Mouse (Mus musculus): ENCODE results near the gene Pabpn1l. TPM values are rescaled to one million over a fixed set of nuclear protein-coding genes. Genes with fewer than 3 reads are reported as not detected.

Gene Pabpn1l
- polyA plus RNA-seq, 1 experiment = 0.13 TPM

DNA sequence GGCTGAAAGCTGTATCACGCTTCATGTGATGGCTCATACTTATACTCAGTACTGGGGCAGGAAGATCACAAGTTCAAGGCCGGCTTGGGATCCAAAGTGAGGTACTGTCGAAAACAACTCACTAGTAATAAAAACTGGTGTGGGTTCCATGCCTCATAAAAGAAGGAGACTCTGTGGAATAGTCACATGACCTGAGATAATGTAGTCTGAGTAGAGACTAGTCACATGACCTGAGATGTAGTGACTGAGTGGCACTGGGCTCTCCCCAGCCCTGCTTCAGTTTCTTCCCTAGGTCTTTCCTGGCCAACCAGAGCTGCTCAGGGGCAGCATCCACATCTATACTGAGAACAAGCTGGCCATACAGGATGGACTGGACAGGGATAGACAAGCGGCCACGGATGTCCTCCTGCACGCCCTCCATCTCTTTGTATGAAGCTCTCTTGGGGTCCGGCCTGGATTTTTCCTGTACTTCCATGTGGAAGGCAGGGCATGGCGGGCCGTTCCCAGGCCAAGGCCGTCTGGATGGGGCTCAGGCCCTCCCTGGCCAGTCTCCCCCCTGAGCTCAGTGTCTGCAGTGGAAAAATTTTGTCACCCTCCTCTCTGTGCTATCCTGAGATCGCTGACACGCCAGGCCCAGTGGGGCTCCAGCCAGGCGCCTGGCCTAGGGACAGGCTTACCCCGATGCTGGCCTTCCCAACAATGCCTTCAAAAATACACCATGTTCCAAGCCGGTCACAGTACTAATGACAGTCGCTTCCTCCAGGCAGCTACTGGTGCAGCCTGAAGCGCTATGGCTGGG is 1.5 kb upstream of the Pabpn1l start:
- Histone ChIP-seq H3K4me3 (ENCODE audit: extremely low read depth, insufficient read depth, insufficient read length) (no peak overlapping the region), H3K36me3 (ENCODE audit: control insufficient read depth, insufficient read depth, low read length) (peaks cover 8% of the 10 kb centered on the region; the same call in 1 of the 2 replicates), H3K27me3 (ENCODE audit: control insufficient read depth, insufficient read depth, low read length) (no peaks in the 10 kb centered on the region), H3K27ac (ENCODE audit: insufficient read depth, low read length) (no peak overlapping the region), H3K4me1 (ENCODE audit: control insufficient read depth, insufficient read depth, insufficient read length) (peaks cover 4% of the 10 kb centered on the region; the same call in 1 of the 2 replicates)
- 89% methylated on average over 17 of the region's 17 CpGs for WGBS
- no peak for TF ChIP-seq CTCF (IDR thresholded peaks at IDR 0.05; ENCODE audit: extremely low read depth, insufficient read depth, insufficient read length, insufficient replicate concordance)
- no peak for TF ChIP-seq POLR2A (IDR thresholded peaks at IDR 0.05; ENCODE audit: low read depth, low read length)
- no peak for DNase-seq (ENCODE audit: low read depth in 1 of 2, low spot score in 2 of 2)

DNA sequence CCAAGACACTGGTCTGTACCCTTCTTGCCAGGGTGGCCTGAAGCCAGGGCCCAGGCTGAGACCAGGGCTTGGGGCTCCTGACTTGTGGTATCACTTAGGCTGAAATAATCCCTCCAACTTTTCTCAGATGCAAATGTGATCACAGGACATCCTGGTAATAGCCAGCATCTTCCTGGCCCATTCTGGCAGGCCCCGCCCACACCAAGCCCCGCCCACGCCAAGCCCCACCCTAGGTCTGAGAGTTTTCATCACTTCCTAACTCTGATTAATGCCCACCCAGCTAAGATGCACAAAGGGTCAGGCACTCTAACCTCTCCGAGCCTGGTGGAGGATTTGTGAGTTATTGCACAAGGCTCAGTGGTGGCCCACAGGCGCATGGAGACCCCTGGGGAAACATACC is 2.1 kb downstream of the Pabpn1l start:
- H3K27ac ChIP-seq (ENCODE audit: insufficient read depth, low read length) = no peak overlapping the region
- WGBS = 64% methylated on average over 5 of the region's 5 CpGs
- no peaks in the 10 kb centered on the region for H3K4me1 ChIP-seq (ENCODE audit: control insufficient read depth, insufficient read depth, insufficient read length)
- TF ChIP-seq POLR2A (IDR thresholded peaks at IDR 0.05; ENCODE audit: low read depth, low read length) (no peak), CTCF (IDR thresholded peaks at IDR 0.05; ENCODE audit: extremely low read depth, insufficient read depth, insufficient read length, insufficient replicate concordance) (no peak)
- H3K4me3 ChIP-seq (ENCODE audit: extremely low read depth, insufficient read depth, insufficient read length) = no peak overlapping the region
- H3K27me3 ChIP-seq (ENCODE audit: control insufficient read depth, insufficient read depth, low read length) = no peaks in the 10 kb centered on the region
- no peak for DNase-seq (ENCODE audit: low read depth in 1 of 2, low spot score in 2 of 2)
- H3K36me3 ChIP-seq (ENCODE audit: control insufficient read depth, insufficient read depth, low read length) = peaks cover 1% of the 10 kb centered on the region; the same call in 1 of the 2 replicates

DNA sequence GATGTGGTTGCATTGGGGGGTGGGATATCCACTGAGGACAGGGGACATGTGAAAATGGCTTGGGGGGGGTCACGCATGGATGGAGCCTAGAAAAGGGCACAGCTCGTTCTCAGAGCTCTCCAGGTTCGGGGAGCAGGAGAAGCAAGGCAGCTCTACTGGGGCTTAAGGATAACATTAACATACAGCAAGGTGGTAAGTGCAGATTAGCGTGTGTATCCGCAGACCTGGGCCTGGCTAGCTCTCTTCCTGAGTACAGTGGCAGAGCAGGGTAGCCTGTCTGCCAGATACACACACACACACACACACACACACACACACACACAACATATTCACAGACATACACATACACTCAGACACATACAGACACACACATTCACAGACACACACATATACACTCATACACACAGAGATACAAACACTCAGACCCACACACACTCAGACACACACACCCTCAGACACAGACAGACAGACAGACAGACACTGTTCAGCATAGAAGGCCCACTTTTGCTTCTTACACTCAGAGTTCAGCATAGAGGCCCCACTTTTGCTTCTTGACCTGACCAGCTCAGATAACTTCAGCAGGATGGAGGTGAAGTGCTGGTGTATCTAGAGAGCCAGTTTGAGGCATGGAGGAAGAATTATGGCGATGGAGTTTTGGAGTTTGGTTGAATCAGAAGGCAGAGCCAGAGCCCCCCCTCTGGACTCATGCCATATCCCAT is 3.7 kb downstream of the Pabpn1l start:
- Histone ChIP-seq H3K27me3 (ENCODE audit: control insufficient read depth, insufficient read depth, low read length) (no peaks in the 10 kb centered on the region), H3K4me1 (ENCODE audit: control insufficient read depth, insufficient read depth, insufficient read length) (no peaks in the 10 kb centered on the region), H3K36me3 (ENCODE audit: control insufficient read depth, insufficient read depth, low read length) (peaks cover 3% of the 10 kb centered on the region; the same call in 1 of the 2 replicates), H3K27ac (ENCODE audit: insufficient read depth, low read length) (no peak overlapping the region), H3K4me3 (ENCODE audit: extremely low read depth, insufficient read depth, insufficient read length) (no peak overlapping the region)
- TF ChIP-seq CTCF (IDR thresholded peaks at IDR 0.05; ENCODE audit: extremely low read depth, insufficient read depth, insufficient read length, insufficient replicate concordance) = no peak
- TF ChIP-seq POLR2A (IDR thresholded peaks at IDR 0.05; ENCODE audit: low read depth, low read length) = no peak
- no peak for DNase-seq (ENCODE audit: low read depth in 1 of 2, low spot score in 2 of 2)
- 77% methylated on average over 6 of the region's 6 CpGs for WGBS

DNA sequence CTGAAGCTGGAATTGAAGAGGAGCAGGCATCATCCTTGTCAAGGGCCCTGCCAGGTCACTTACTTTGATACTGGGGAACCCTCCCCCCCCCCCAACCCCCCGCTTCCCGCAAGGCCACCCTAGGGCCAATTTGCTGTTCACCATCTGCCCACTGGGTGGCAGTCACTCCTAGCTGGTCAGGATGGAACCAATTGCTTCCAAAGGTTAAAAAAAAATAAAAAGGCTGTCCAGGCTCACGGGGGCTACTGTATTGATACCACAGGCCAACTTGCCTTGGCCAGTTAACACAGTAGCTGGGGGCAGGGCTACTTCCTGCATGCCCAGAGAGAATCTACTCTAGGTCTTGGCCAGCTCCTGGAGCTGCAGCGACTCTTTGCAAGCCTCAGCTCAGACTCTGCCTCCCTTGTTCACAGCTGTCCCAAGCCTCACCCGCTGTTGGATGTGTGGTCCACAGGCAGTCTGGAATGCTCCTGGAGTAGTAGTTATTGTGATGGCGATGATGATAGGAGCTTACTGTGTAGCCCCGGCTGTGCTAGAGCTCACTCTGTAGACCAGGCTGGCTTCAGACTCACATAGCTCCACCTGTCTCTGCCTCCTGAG is 4.5 kb downstream of the Pabpn1l start:
- no peaks in the 10 kb centered on the region for H3K4me1 ChIP-seq (ENCODE audit: control insufficient read depth, insufficient read depth, insufficient read length)
- no peak overlapping the region for H3K27ac ChIP-seq (ENCODE audit: insufficient read depth, low read length)
- H3K36me3 ChIP-seq (ENCODE audit: control insufficient read depth, insufficient read depth, low read length) = peaks cover 5% of the 10 kb centered on the region
- TF ChIP-seq POLR2A (IDR thresholded peaks at IDR 0.05; ENCODE audit: low read depth, low read length) = no peak
- TF ChIP-seq CTCF (IDR thresholded peaks at IDR 0.05; ENCODE audit: extremely low read depth, insufficient read depth, insufficient read length, insufficient replicate concordance) = peak; percentile 51; the same call in 1 of the 2 replicates
- no peaks in the 10 kb centered on the region for H3K27me3 ChIP-seq (ENCODE audit: control insufficient read depth, insufficient read depth, low read length)
- 61% methylated on average over 5 of the region's 7 CpGs for WGBS
- peak; percentile 65 to 80 for DNase-seq (ENCODE audit: low read depth in 1 of 2, low spot score in 2 of 2)
- H3K4me3 ChIP-seq (ENCODE audit: extremely low read depth, insufficient read depth, insufficient read length) = no peak overlapping the region

DNA sequence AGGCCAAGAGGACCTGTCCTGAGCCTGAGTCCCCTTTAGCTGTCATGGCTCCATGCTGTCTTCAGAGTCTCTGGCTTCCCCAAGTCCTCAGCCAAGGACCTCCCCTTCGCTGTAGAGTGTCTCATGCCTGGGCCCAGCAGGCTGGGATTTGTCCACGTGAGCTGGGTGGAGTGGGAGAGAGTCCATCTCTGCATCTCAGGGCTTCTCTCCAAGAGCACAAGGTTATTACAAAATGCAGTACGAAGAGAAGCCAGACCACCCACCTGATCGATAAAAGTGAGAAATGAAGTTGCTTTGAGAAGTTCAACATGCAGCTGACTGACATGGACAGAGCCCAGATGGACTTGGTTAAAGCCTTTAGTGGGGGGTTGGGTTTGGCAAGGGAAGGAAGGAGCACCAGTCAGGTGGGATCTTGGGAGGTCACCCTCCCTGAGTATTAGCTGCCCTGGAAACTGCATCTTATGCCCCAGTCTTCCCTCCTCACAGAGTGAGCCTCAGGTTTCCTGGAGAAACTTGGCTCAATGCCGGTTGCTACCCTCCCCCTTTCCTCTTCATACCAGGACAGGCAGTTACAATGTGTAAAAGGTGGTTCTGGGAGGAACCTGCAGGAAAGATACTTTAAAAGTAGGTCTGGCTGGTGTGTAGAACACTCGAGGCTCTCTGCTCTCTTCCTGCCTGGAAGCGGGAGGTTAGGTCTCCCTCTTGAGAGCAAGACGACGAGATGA is 6.2 kb downstream of the Pabpn1l start:
- TF ChIP-seq POLR2A (IDR thresholded peaks at IDR 0.05; ENCODE audit: low read depth, low read length) (no peak), CTCF (IDR thresholded peaks at IDR 0.05; ENCODE audit: extremely low read depth, insufficient read depth, insufficient read length, insufficient replicate concordance) (no peak)
- Histone ChIP-seq H3K27me3 (ENCODE audit: control insufficient read depth, insufficient read depth, low read length) (no peaks in the 10 kb centered on the region), H3K36me3 (ENCODE audit: control insufficient read depth, insufficient read depth, low read length) (peaks cover 5% of the 10 kb centered on the region), H3K27ac (ENCODE audit: insufficient read depth, low read length) (no peak overlapping the region), H3K4me1 (ENCODE audit: control insufficient read depth, insufficient read depth, insufficient read length) (peaks cover 4% of the 10 kb centered on the region; the same call in 1 of the 2 replicates), H3K4me3 (ENCODE audit: extremely low read depth, insufficient read depth, insufficient read length) (no peak overlapping the region)
- 81% methylated on average over 9 of the region's 9 CpGs for WGBS
- no peak for DNase-seq (ENCODE audit: low read depth in 1 of 2, low spot score in 2 of 2)

All from spleen, adult 2 months (tissue).